Mouse (Mus musculus): ENCODE measurements around the gene Nod2.
"Not testable (repeated sequence)": the region's sequence is repeated elsewhere in the genome, so short reads cannot be mapped to it uniquely, and the experiment has no call there.

Nod2 gene

GRCm38 (mm10) chr8:88631081-88631480 lies 16.0 kb upstream of the Nod2 start:
- no peak for DNase-seq (ENCODE audit: low read depth, low spot score)

GRCm38 (mm10) chr8:88633343-88633765 lies 13.8 kb upstream of the Nod2 start:
- no peak for DNase-seq (ENCODE audit: low read depth, low spot score)

DNA sequence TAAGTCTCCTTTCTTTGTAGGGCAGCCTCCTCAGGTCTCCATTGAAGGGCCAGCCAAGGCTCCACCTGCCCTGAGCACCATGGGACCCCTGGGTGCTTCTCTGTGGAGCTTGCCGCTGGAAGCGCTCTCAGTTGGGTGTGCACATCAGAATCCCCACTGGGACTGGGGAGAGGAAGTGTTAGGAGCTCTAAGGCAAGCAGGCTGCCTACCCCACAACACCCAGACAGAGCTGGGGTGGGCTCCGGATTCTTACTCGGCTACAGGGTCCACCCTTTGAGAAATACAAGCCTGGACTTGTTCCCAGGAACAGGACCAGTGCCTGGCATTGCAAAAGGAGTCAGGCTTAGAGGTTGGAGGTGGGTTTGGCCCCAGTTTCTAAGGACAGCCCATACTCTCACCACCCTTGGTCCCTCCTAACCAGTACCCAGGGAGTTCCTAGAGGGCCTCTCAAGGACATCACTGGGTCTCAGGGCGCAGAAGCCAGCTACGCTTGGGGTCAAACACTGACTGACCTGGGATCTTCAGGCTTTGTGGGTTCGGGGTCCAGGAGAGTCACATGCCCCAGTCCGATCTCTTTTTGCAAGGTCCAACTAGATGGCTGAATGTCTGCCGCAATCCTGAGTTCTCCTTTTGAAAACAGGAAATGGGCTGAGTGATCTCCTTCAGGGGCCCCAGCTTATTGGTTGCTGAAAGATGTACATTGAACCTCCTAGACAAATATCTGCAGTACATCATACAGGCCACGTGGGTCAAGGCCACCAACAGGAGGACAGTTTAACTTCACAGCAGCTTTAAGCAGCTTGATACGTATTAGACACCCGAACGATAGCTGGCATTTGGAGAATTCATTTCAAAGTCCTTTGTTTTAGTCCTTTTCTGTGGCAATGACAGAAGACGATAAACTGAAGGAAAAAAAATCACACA lies 11.4 kb upstream of the Nod2 start, which contains the start of gene Snx20:
TSS of gene Snx20 (minus strand) at position 655 of the 924 bp plus-strand sequence.
- DNase-seq (ENCODE audit: low read depth, low spot score): no peak

GRCm38 (mm10) chr8:88637092-88638000 lies 9.8 kb upstream of the Nod2 start:
- DNase-seq (ENCODE audit: low read depth, low spot score): no peak

DNA sequence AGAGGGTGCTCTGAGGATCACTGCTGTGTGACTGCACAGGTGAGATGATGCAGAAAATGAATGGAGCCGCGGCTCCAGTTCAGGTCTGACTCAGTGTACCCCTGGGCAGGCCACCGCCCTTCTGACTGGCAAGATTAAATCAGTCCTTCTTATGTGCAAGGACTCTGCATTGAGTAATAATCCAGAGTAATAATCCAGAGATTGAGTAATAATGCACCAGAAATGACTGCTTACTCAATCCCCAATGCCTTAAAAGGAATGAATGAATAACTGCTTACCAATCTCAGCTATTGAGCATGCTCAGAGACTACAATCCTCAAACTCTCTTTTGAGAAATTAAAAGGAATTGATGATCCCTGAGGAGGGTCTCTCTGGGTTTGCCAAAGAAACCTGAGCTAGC lies 8.2 kb upstream of the Nod2 start:
- no peak for DNase-seq (ENCODE audit: low read depth, low spot score)

DNA sequence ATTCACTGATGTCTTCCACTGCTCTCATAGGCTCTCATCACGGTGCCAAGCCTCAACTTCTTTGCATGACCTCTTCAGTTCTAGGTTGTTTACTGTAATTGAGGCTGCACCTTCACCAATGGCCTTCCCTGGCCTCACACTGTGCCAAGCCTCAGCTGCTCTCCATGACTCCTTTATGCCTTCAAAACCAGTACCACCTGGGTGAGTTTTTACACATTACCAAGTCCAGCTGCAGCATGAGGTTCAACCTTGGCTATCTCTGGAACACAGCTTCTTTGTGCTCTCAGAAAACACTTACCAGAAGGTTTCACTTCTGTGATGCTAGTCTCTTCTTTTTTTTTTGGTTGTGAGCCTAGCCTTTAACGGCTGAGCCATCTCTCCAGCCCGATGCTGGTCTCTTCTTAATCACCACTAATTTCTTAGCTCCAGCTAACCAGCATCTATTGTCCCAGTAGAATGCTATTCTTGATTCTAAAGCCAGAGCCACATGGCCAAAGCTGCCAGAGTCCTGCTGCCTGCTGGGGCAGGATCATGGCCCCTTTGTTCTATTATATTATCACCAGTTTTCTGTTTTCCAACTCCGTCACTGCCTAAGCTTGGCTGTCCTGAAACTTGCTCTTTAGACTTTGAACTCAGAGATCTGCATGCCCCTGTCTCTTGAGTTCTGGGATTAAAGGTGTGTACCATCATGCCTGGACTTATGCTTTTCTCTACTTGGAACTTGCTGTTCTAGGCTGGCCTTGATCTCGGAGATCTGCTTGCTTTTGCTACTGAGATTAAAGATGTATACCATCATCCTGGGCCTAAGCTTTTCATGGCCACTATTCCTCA lies 4.2 kb upstream of the Nod2 start:
- DNase-seq (ENCODE audit: low read depth, low spot score): no peak

GRCm38 (mm10) chr8:88648322-88648721 lies 1.2 kb downstream of the Nod2 start:
- DNase-seq (ENCODE audit: low read depth, low spot score): no peak

DNA sequence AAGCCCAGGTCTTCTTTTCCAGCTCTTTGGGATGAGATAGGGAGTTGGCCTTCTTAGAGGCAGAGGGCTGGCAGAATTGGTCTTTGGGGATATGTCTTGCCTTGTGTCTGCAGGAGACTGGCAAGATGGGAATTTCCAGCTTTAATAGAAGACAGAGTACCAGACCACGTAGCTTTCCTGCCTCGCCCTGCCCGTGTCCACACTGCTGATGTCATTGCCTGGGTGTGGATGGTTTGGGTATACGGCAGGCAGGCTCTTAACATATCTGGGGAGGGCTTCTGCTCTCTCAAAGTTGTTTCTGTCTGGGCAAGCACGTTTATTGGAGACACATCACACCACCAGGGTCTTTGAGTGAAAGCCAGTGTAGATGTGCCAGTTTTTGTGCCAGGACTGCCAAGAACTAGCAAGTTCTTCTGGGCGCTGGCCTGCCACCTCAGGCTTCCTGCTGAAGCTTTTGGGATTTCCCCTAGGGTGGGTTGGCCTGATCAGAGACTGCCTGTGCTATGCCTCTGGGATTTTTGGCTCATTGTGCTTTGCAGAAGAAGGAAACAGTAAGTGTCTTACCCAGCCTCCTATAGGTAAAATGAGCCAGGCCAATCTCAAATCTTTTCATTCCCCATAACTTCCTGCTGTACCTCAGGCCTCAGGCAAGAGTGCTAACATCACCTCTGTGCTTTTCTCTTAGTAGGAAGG lies 3.0 kb downstream of the Nod2 start:
- no peak for DNase-seq (ENCODE audit: low read depth, low spot score)

- not testable (repeated sequence) for DNase-seq (ENCODE audit: low read depth, low spot score)
Observed at GRCm38 (mm10) chr8:88651122-88651521, 4.0 kb downstream of the Nod2 start.

DNA sequence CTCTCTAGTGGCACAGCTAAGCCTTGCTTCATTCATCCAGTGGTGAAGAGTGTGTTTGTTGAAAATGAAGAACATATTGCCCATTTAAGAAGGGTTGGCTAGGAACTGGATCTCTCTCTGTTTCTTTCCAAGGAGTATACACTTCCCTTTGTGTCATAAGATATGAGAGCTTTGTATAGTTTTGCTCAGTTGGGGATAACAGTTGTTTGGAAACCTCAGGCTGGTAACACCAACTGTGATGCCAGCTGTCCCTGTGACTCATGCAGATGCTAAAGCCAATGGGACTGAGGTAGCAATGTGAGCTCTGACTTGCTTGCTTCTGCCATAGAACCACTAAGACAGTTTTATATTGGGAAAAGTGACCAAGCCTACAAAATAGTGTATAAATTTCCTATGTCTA lies 8.2 kb downstream of the Nod2 start:
- no peak for DNase-seq (ENCODE audit: low read depth, low spot score)

GRCm38 (mm10) chr8:88659873-88660272 lies 12.8 kb downstream of the Nod2 start:
- no peak for DNase-seq (ENCODE audit: low read depth, low spot score)

DNA sequence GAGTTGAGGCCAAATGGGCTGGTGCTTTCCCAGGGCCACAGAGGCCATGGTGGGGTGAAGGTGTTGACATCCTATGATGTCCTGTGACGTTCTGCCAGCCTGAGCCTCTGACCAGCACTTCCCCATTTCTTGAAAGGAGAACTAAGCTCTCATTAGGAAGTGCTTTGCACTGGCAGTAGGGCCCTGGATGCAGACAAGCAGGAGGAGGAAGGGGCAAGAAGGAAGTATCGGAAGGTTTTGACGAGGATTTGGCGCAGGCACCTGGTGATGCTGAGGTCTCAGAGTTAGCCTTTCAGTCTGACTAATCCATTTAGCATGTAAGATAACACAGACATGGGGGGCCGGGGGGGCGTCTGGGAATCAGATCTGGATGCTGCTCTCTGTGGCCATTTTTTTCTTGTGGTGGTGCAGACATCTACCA lies 15.3 kb downstream of the Nod2 start:
- no peak for DNase-seq (ENCODE audit: low read depth, low spot score)

DNA sequence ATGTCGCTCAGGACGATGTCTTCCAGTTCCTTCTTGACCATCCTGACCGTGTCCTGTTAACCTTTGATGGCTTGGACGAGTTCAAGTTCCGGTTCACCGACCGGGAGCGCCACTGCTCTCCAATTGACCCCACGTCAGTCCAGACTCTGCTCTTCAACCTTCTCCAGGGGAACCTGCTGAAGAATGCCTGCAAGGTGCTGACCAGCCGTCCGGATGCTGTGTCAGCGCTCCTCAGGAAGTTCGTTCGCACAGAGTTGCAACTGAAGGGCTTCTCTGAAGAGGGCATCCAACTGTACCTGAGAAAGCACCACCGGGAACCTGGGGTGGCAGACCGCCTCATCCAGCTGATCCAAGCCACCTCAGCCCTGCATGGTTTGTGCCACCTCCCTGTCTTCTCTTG lies 17.0 kb downstream of the Nod2 start:
- no peak for DNase-seq (ENCODE audit: low read depth, low spot score)

DNA sequence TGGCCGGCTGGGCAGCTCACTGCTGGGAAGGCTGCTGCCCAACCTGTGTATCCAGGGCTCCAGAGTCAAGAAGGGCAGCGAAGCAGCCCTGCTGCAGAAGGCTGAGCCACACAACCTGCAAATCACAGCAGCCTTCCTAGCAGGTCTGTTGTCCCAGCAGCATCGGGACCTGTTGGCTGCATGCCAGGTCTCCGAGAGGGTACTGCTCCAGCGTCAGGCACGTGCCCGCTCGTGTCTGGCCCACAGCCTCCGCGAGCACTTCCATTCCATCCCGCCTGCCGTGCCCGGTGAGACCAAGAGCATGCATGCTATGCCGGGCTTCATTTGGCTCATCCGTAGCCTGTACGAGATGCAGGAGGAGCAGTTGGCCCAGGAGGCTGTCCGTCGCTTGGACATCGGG lies 17.8 kb downstream of the Nod2 start:
- no peak for DNase-seq (ENCODE audit: low read depth, low spot score)

DNA sequence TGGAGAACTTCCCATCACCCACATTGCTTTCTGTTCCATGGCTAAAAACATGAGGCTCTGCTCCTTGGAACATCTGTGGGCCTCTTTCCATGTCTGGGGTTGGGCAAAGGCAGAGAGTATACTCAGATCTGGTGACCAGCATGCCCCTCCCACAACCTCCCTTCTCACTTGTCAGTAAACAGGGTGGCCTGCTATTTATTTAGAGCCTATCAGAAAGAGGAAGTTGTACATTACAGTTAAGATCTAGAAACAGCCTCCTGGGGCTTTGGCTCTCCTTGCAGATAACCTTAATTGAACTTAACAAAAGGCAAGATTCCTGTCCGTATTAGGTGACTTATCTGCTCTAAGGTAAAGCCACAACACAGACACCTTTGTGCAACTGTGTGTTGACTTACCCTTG lies 19.3 kb downstream of the Nod2 start:
- no peak for DNase-seq (ENCODE audit: low read depth, low spot score)

DNA sequence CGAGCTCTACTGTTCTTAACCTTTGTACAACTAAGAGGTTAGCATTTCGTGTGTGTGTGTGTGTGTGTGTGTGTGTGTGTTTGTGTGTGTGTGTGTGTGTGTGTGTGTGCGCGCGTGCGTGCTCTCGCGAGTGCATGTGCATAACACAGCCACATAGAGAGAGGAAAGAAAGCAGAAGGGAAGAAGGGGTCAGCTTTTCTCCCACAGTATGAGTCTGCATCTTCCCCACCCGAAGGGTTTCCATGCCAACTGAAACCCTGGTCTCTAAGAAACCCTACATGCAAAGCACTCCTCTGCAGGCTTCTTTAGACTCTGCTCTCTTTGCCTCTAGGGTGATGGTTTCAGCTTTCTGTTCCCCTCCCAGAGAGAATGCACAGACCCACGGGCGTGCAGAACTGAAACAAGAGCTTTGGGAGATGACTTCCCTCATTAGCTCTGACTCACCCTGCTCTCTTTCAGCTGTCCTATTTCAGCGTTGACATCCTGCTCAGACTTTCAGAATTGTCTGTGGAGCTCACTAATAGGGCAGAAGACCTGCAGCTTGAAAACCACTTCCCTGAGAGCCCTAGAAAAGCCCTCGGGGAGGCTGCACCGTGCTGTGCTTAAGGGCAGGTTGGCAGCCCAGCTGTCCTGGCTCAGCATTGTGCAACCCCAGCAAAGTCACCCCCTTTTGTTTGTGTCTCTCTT lies 21.4 kb downstream of the Nod2 start:
- DNase-seq (ENCODE audit: low read depth, low spot score): no peak

GRCm38 (mm10) chr8:88670782-88671181 lies 23.7 kb downstream of the Nod2 start:
- no peak for DNase-seq (ENCODE audit: low read depth, low spot score)

DNA sequence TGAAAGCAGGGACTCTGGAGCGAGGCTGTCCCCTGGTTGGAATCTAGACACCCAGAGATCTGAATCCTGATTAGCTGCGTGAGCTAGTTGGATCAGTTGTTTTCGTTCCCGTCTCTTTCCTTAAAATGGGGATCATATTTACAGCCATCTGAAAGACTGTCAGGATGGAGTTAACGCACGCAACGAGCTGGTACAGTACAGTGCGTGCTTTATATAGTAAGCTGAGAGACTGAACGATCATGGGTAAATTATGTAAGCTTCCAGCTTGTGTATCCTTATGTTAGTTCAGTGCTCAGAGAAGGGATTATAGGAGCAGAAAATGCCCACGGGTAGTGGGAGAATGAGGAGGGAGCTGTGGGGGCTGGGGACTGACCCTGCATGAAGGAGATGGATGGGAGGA lies 24.5 kb downstream of the Nod2 start:
- no peak for DNase-seq (ENCODE audit: low read depth, low spot score)

DNA sequence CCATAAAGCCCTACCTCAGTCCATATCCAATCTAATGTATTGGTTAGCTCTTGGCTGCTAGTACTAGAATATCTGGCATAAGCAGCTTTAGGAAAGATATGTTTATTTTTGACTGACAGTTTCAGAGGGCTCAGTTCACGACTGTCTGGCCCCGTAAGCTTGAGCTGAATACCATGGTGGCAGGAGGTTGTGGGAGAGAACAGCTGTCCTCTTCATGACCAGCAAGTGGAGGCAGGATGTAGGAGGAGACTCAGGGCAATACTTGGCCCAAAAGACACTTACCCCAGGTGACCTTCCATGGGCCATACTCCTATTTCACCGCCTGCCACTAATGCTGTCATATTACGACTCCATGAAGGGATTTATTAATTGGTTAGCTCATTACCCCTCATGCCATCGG lies 26.7 kb downstream of the Nod2 start:
- no peak for DNase-seq (ENCODE audit: low read depth, low spot score)

All from embryo, embryonic 11.5 days (tissue).